Mouse (Mus musculus): ENCODE measurements around the gene Gabra4. TPM values are rescaled to one million over a fixed set of nuclear protein-coding genes. Genes with fewer than 3 reads are reported as not detected.

Gene Gabra4
- not detected for total RNA-seq (2023)

GRCm38 (mm10) chr5:71658115-71658497 is at the start of gene Gabra4:
Gabra4 (minus strand) TSS chr5:71658308.

GRCm38 (mm10) chr5:71657482-71658114 is 510 bp downstream of the Gabra4 start, which contains the start of gene Gabrb1:
Gabrb1 (plus strand) TSS chr5:71658113.

DNA sequence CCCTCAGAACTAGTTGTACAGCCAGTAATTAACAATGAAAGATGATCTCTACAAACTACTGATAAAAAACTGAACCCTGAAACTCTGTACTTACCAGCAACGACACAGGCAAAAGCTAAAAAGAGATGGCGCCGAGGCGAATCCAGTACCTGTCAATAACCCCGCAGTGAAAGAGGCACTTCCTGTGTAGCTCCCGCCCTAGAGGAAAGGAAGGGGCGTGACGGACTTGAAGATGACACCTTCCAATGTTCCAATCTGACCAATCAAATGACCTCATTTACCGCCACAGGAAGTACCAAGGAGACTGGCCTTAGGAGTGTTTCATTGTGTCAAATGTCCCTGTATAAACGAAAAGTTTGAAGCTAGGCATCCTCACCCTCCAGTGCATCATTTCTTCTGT is 110.0 kb downstream of the Gabra4 start, which contains the start of gene Cox7b2:
Cox7b2 (minus strand) TSS at position 127 of the 400 bp plus-strand sequence.

Other genes with a start within 250 kb of the Gabra4 start
- not detected for gene Cox7b2, start 110.1 kb downstream of the Gabra4 start, total RNA-seq (2023)
- not detected for gene Gabrb1, start 195 bp downstream of the Gabra4 start, total RNA-seq (2023)